Mouse (Mus musculus): Measurements from ENCODE around the gene Kat5. TPM values are rescaled to one million over a fixed set of nuclear protein-coding genes. Genes with fewer than 3 reads are reported as not detected.

Gene Kat5
- polyA plus RNA-seq, 1 experiment from 2014 or later, result 32.2 TPM

GRCm38 (mm10) chr19:5637069-5638047 lies 27.3 kb upstream of the Kat5 start, which contains the start of gene Rela:
Gene Rela (plus strand): TSS chr19:5637483.
- ATAC-seq (replicated peaks; ENCODE audit: insufficient number of reproducible peaks, low FRiP score, low TSS enrichment, low read depth) (peak; percentile 90), DNase-seq (ENCODE audit: low spot score) (peak; percentile 83)
- under 1% methylated on average over 102 of the region's 109 CpGs for WGBS
- Histone ChIP-seq H3K4me1 (ENCODE audit: control insufficient read depth, insufficient read depth, low read length) (peaks cover 6% of the 10 kb centered on the region), H3K4me2 (ENCODE audit: low read depth, low read length) (peak within 1 kb of the TSS; percentile 93), H3K9me3 (replicated peaks; ENCODE audit: control insufficient read depth, low read length) (no peaks in the 10 kb centered on the region), H3K4me3 (ENCODE audit: low read depth, low read length) (peak within 1 kb of the TSS; percentile 49), H3K27ac (replicated peaks; ENCODE audit: low read depth, low read length) (peak within 1 kb of the TSS; percentile 86), H3K36me3 (replicated peaks; ENCODE audit: control insufficient read depth, insufficient read depth, low read depth, low read length) (peaks cover 7% of the 10 kb centered on the region), H3K27me3 (ENCODE audit: control insufficient read depth, insufficient read depth, low read length) (no peaks in the 10 kb centered on the region), H3K9ac (replicated peaks; ENCODE audit: low read length) (peak within 1 kb of the TSS; percentile 91)

- WGBS, result 43% methylated on average over 12 of the region's 12 CpGs
- Histone ChIP-seq H3K4me2 (ENCODE audit: low read depth, low read length) (peak overlapping the region; percentile 93), H3K4me1 (ENCODE audit: control insufficient read depth, insufficient read depth, low read length) (peaks cover 6% of the 10 kb centered on the region), H3K4me3 (ENCODE audit: low read depth, low read length) (peak overlapping the region; percentile 49), H3K27me3 (ENCODE audit: control insufficient read depth, insufficient read depth, low read length) (no peaks in the 10 kb centered on the region), H3K9ac (replicated peaks; ENCODE audit: low read length) (peak overlapping the region; percentile 91), H3K36me3 (replicated peaks; ENCODE audit: control insufficient read depth, insufficient read depth, low read depth, low read length) (peaks cover 7% of the 10 kb centered on the region), H3K27ac (replicated peaks; ENCODE audit: low read depth, low read length) (peak overlapping the region; percentile 86), H3K9me3 (replicated peaks; ENCODE audit: control insufficient read depth, low read length) (no peaks in the 10 kb centered on the region)
- 0 out of 2 replicates have a peak, but pooled peaks have one; percentile 12 for ATAC-seq (replicated peaks; ENCODE audit: insufficient number of reproducible peaks, low FRiP score, low TSS enrichment, low read depth)
- no peak for DNase-seq (ENCODE audit: low spot score)
Measured at GRCm38 (mm10) chr19:5636571-5637041, 26.6 kb upstream of the Kat5 start.

- H3K4me2 ChIP-seq (ENCODE audit: low read depth, low read length), result no peak overlapping the region
- WGBS, result 75% methylated on average over 7 of the region's 7 CpGs
- peaks cover 3% of the 10 kb centered on the region for H3K36me3 ChIP-seq (replicated peaks; ENCODE audit: control insufficient read depth, insufficient read depth, low read depth, low read length)
- peak overlapping the region; percentile 91 for H3K9ac ChIP-seq (replicated peaks; ENCODE audit: low read length)
- DNase-seq (ENCODE audit: low spot score), result no peak
- peaks cover 6% of the 10 kb centered on the region for H3K4me1 ChIP-seq (ENCODE audit: control insufficient read depth, insufficient read depth, low read length)
- no peak for ATAC-seq (replicated peaks; ENCODE audit: insufficient number of reproducible peaks, low FRiP score, low TSS enrichment, low read depth)
- no peak overlapping the region for H3K27ac ChIP-seq (replicated peaks; ENCODE audit: low read depth, low read length)
- H3K9me3 ChIP-seq (replicated peaks; ENCODE audit: control insufficient read depth, low read length), result no peaks in the 10 kb centered on the region
- H3K27me3 ChIP-seq (ENCODE audit: control insufficient read depth, insufficient read depth, low read length), result no peaks in the 10 kb centered on the region
- 0 out of 2 replicates have a peak overlapping the region, but pooled peaks have one; percentile 5 for H3K4me3 ChIP-seq (ENCODE audit: low read depth, low read length)
Measured at GRCm38 (mm10) chr19:5636036-5636570, 26.1 kb upstream of the Kat5 start.

- no peak for DNase-seq (ENCODE audit: low spot score)
- ATAC-seq (replicated peaks; ENCODE audit: insufficient number of reproducible peaks, low FRiP score, low TSS enrichment, low read depth), result no peak
- Histone ChIP-seq H3K9ac (replicated peaks; ENCODE audit: low read length) (no peak overlapping the region), H3K4me2 (ENCODE audit: low read depth, low read length) (no peak overlapping the region), H3K9me3 (replicated peaks; ENCODE audit: control insufficient read depth, low read length) (no peaks in the 10 kb centered on the region), H3K27me3 (ENCODE audit: control insufficient read depth, insufficient read depth, low read length) (no peaks in the 10 kb centered on the region), H3K4me1 (ENCODE audit: control insufficient read depth, insufficient read depth, low read length) (peaks cover 4% of the 10 kb centered on the region; the same call in 1 of the 2 replicates), H3K4me3 (ENCODE audit: low read depth, low read length) (no peak overlapping the region), H3K36me3 (replicated peaks; ENCODE audit: control insufficient read depth, insufficient read depth, low read depth, low read length) (no peaks in the 10 kb centered on the region), H3K27ac (replicated peaks; ENCODE audit: low read depth, low read length) (no peak overlapping the region)
- 71% methylated on average over 9 of the region's 9 CpGs for WGBS
Measured at GRCm38 (mm10) chr19:5632120-5632519, 22.1 kb upstream of the Kat5 start.

GRCm38 (mm10) chr19:5629907-5630306 lies 19.9 kb upstream of the Kat5 start:
- no peak overlapping the region for H3K9ac ChIP-seq (replicated peaks; ENCODE audit: low read length)
- no peaks in the 10 kb centered on the region for H3K9me3 ChIP-seq (replicated peaks; ENCODE audit: control insufficient read depth, low read length)
- H3K4me1 ChIP-seq (ENCODE audit: control insufficient read depth, insufficient read depth, low read length), result no peaks in the 10 kb centered on the region
- H3K27me3 ChIP-seq (ENCODE audit: control insufficient read depth, insufficient read depth, low read length), result no peaks in the 10 kb centered on the region
- H3K27ac ChIP-seq (replicated peaks; ENCODE audit: low read depth, low read length), result no peak overlapping the region
- ATAC-seq (replicated peaks; ENCODE audit: insufficient number of reproducible peaks, low FRiP score, low TSS enrichment, low read depth), result no peak
- H3K36me3 ChIP-seq (replicated peaks; ENCODE audit: control insufficient read depth, insufficient read depth, low read depth, low read length), result no peaks in the 10 kb centered on the region
- DNase-seq (ENCODE audit: low spot score), result no peak
- no peak overlapping the region for H3K4me2 ChIP-seq (ENCODE audit: low read depth, low read length)
- no peak overlapping the region for H3K4me3 ChIP-seq (ENCODE audit: low read depth, low read length)

GRCm38 (mm10) chr19:5625311-5625710 lies 15.3 kb upstream of the Kat5 start:
- H3K4me1 ChIP-seq (ENCODE audit: control insufficient read depth, insufficient read depth, low read length), result no peaks in the 10 kb centered on the region
- no peak overlapping the region for H3K4me3 ChIP-seq (ENCODE audit: low read depth, low read length)
- H3K27ac ChIP-seq (replicated peaks; ENCODE audit: low read depth, low read length), result no peak overlapping the region
- DNase-seq (ENCODE audit: low spot score) (no peak), ATAC-seq (replicated peaks; ENCODE audit: insufficient number of reproducible peaks, low FRiP score, low TSS enrichment, low read depth) (no peak)
- H3K9me3 ChIP-seq (replicated peaks; ENCODE audit: control insufficient read depth, low read length), result no peaks in the 10 kb centered on the region
- H3K27me3 ChIP-seq (ENCODE audit: control insufficient read depth, insufficient read depth, low read length), result no peaks in the 10 kb centered on the region
- WGBS, result 81% methylated on average over 8 of the region's 8 CpGs
- no peak overlapping the region for H3K9ac ChIP-seq (replicated peaks; ENCODE audit: low read length)
- H3K36me3 ChIP-seq (replicated peaks; ENCODE audit: control insufficient read depth, insufficient read depth, low read depth, low read length), result no peaks in the 10 kb centered on the region
- no peak overlapping the region for H3K4me2 ChIP-seq (ENCODE audit: low read depth, low read length)

GRCm38 (mm10) chr19:5621884-5622283 lies 11.8 kb upstream of the Kat5 start:
- Histone ChIP-seq H3K27ac (replicated peaks; ENCODE audit: low read depth, low read length) (no peak overlapping the region), H3K4me2 (ENCODE audit: low read depth, low read length) (no peak overlapping the region), H3K4me3 (ENCODE audit: low read depth, low read length) (no peak overlapping the region), H3K9me3 (replicated peaks; ENCODE audit: control insufficient read depth, low read length) (no peaks in the 10 kb centered on the region), H3K9ac (replicated peaks; ENCODE audit: low read length) (no peak overlapping the region), H3K4me1 (ENCODE audit: control insufficient read depth, insufficient read depth, low read length) (no peaks in the 10 kb centered on the region), H3K36me3 (replicated peaks; ENCODE audit: control insufficient read depth, insufficient read depth, low read depth, low read length) (no peaks in the 10 kb centered on the region), H3K27me3 (ENCODE audit: control insufficient read depth, insufficient read depth, low read length) (no peaks in the 10 kb centered on the region)
- DNase-seq (ENCODE audit: low spot score) (no peak), ATAC-seq (replicated peaks; ENCODE audit: insufficient number of reproducible peaks, low FRiP score, low TSS enrichment, low read depth) (no peak)
- WGBS, result 85% methylated on average over 5 of the region's 5 CpGs

GRCm38 (mm10) chr19:5620007-5620406 lies 10.0 kb upstream of the Kat5 start:
- no peaks in the 10 kb centered on the region for H3K4me1 ChIP-seq (ENCODE audit: control insufficient read depth, insufficient read depth, low read length)
- no peaks in the 10 kb centered on the region for H3K36me3 ChIP-seq (replicated peaks; ENCODE audit: control insufficient read depth, insufficient read depth, low read depth, low read length)
- DNase-seq (ENCODE audit: low spot score) (no peak), ATAC-seq (replicated peaks; ENCODE audit: insufficient number of reproducible peaks, low FRiP score, low TSS enrichment, low read depth) (no peak)
- H3K27ac ChIP-seq (replicated peaks; ENCODE audit: low read depth, low read length), result no peak overlapping the region
- no peaks in the 10 kb centered on the region for H3K27me3 ChIP-seq (ENCODE audit: control insufficient read depth, insufficient read depth, low read length)
- WGBS, result 87% methylated on average over 4 of the region's 4 CpGs
- H3K9ac ChIP-seq (replicated peaks; ENCODE audit: low read length), result no peak overlapping the region
- H3K9me3 ChIP-seq (replicated peaks; ENCODE audit: control insufficient read depth, low read length), result no peaks in the 10 kb centered on the region
- no peak overlapping the region for H3K4me3 ChIP-seq (ENCODE audit: low read depth, low read length)
- H3K4me2 ChIP-seq (ENCODE audit: low read depth, low read length), result no peak overlapping the region
